22 mouse cellular contexts compared by ENCODE assay signal in genomic region chr4:106498471-106498844, GRCm38 (mm10). TPM values are rescaled to one million over a fixed set of nuclear protein-coding genes. Genes with fewer than 3 reads are reported as not detected.
DNase-seq lines count a peak whose midpoint lies in the region; ATAC-seq and TF ChIP-seq lines count a peak whose summit lies in the region.
"Had no signal": no experiment of that assay in that cellular context is flagged by ENCODE, and none has a peak within 500 bp of the region (broad histone marks: within the 10 kb centered on the region; RNA-seq: fewer than 3 reads in every experiment).

No protein-coding gene starts in this region.

- H3K9me3 ChIP-seq in lung, postnatal 0 days (ENCODE audit: low read length): no peaks in the 10 kb centered on the region
- H3K9me3 ChIP-seq in embryonic facial prominence, embryonic 13.5 days: no peaks in the 10 kb centered on the region
- 0 out of 2 replicates have a peak, but pooled peaks cover 2% of the 10 kb centered on the region for H3K9me3 ChIP-seq in limb, embryonic 14.5 days (ENCODE audit: control insufficient read depth, low read length)
- H3K9me3 ChIP-seq: forebrain, embryonic 12.5 days; heart, embryonic 15.5 days; limb, embryonic 13.5 days had no signal

- H3K36me3 ChIP-seq in kidney, adult 2 months (ENCODE audit: control insufficient read depth, insufficient read depth, low read length): no peaks in the 10 kb centered on the region
- H3K36me3 ChIP-seq in lung, postnatal 0 days (ENCODE audit: insufficient read depth, low read length): no peaks in the 10 kb centered on the region
- no peaks in the 10 kb centered on the region for H3K36me3 ChIP-seq in embryonic facial prominence, embryonic 13.5 days
- no peaks in the 10 kb centered on the region for H3K36me3 ChIP-seq in limb, embryonic 14.5 days (ENCODE audit: control insufficient read depth, insufficient read depth, low read length)
- H3K36me3 ChIP-seq: forebrain, embryonic 12.5 days; heart, embryonic 15.5 days; limb, embryonic 13.5 days had no signal

- no peaks in the 10 kb centered on the region for H3K4me1 ChIP-seq in kidney, adult 2 months (ENCODE audit: control insufficient read depth, insufficient read depth, low read length)
- H3K4me1 ChIP-seq in lung, postnatal 0 days (ENCODE audit: insufficient read depth, low read depth, low read length): no peaks in the 10 kb centered on the region
- H3K4me1 ChIP-seq in lung, adult 2 months (ENCODE audit: control insufficient read depth, insufficient read depth, low read length): no peaks in the 10 kb centered on the region
- H3K4me1 ChIP-seq in embryonic facial prominence, embryonic 13.5 days: peaks cover 26% of the 10 kb centered on the region
- peaks cover 7% of the 10 kb centered on the region; the same call in 1 of the 2 replicates for H3K4me1 ChIP-seq in limb, embryonic 14.5 days (ENCODE audit: control insufficient read depth, insufficient read depth, low read length)
- H3K4me1 ChIP-seq: heart, embryonic 15.5 days had no signal

- no peak overlapping the region for H3K4me2 ChIP-seq in lung, postnatal 0 days (replicated peaks; ENCODE audit: low read depth, low read length)
- no peak overlapping the region for H3K4me2 ChIP-seq in embryonic facial prominence, embryonic 13.5 days
- no peak overlapping the region for H3K4me2 ChIP-seq in limb, embryonic 14.5 days (replicated peaks; ENCODE audit: low read depth, low read length, severe bottlenecking)
- H3K4me2 ChIP-seq: forebrain, embryonic 12.5 days; heart, embryonic 15.5 days; limb, embryonic 13.5 days had no signal

- no peak overlapping the region for H3K9ac ChIP-seq in lung, postnatal 0 days (replicated peaks; ENCODE audit: low read depth)
- no peak overlapping the region for H3K9ac ChIP-seq in embryonic facial prominence, embryonic 13.5 days
- 0 out of 2 replicates have a peak overlapping the region, but pooled peaks have one; percentile 7 for H3K9ac ChIP-seq in limb, embryonic 14.5 days (ENCODE audit: low read depth, low read length, severe bottlenecking)
- H3K9ac ChIP-seq: forebrain, embryonic 12.5 days; heart, embryonic 15.5 days; limb, embryonic 13.5 days; liver, embryonic 14.5 days had no signal

- TF ChIP-seq CTCF in kidney, adult 2 months (conservative IDR thresholded peaks at IDR 0.05; ENCODE audit: insufficient read depth, insufficient read length, low read depth, low read length): no peak
- no peak for TF ChIP-seq CTCF in lung, postnatal 0 days (IDR thresholded peaks at IDR 0.05)
- no peak for TF ChIP-seq CTCF in lung, adult 2 months (IDR thresholded peaks at IDR 0.05; ENCODE audit: insufficient read depth, low read length)

- no peak overlapping the region for H3K4me3 ChIP-seq in kidney, adult 2 months (ENCODE audit: insufficient read depth, low read depth, low read length)
- H3K4me3 ChIP-seq in lung, postnatal 0 days (ENCODE audit: low read depth, low read length): no peak overlapping the region
- H3K4me3 ChIP-seq in lung, adult 2 months (replicated peaks; ENCODE audit: extremely low read depth, low read depth, low read length): no peak overlapping the region
- no peak overlapping the region for H3K4me3 ChIP-seq in embryonic facial prominence, embryonic 13.5 days
- H3K4me3 ChIP-seq in limb, embryonic 14.5 days (replicated peaks; ENCODE audit: low read length): no peak overlapping the region
- H3K4me3 ChIP-seq: forebrain, embryonic 12.5 days; gastrocnemius, adult 2 months; heart, embryonic 15.5 days; limb, embryonic 13.5 days had no signal

- DNase-seq in kidney, adult 2 months: peak; percentile 27
- no peak for DNase-seq in kidney, postnatal 4 days
- DNase-seq in lung, postnatal 0 days (ENCODE audit: low spot score): no peak
- no peak for DNase-seq in lung, adult 2 months
- DNase-seq in limb, embryonic 14.5 days (ENCODE audit: low spot score): no peak
- DNase-seq in urinary bladder, postnatal 36 days (ENCODE audit: low spot score in 2 of 2): no peak
- DNase-seq: adrenal gland, postnatal 25 days; cerebellum, adult 11 months; gastrocnemius, adult 2 months; heart, postnatal 4 days; kidney, postnatal 10 days; layer of hippocampus, adult 9-11 months; right cerebral cortex, adult 18-20 months; thymus, postnatal 14 days had no signal

- TF ChIP-seq POLR2A in kidney, adult 2 months (IDR thresholded peaks at IDR 0.05; ENCODE audit: low read depth, low read length): no peak
- TF ChIP-seq POLR2A in lung, adult 2 months (IDR thresholded peaks at IDR 0.05; ENCODE audit: borderline replicate concordance, extremely low read depth, low read depth, low read length): no peak
- no peak for TF ChIP-seq POLR2A in limb, embryonic 14.5 days (IDR thresholded peaks at IDR 0.05; ENCODE audit: borderline replicate concordance, extremely low read depth, insufficient read depth, insufficient read length)

- H3K27ac ChIP-seq in kidney, adult 2 months (ENCODE audit: insufficient read depth, low read depth, low read length): no peak overlapping the region
- H3K27ac ChIP-seq in lung, postnatal 0 days (ENCODE audit: low read length): no peak overlapping the region
- H3K27ac ChIP-seq in embryonic facial prominence, embryonic 13.5 days: peak overlapping the region; percentile 33; the same call in 1 of the 2 replicates
- H3K27ac ChIP-seq in limb, embryonic 14.5 days (replicated peaks; ENCODE audit: low read depth, low read length): no peak overlapping the region
- H3K27ac ChIP-seq: forebrain, embryonic 12.5 days; gastrocnemius, adult 2 months; heart, embryonic 15.5 days; limb, embryonic 13.5 days; liver, embryonic 14.5 days had no signal

- no peak for TF ChIP-seq EP300 in lung, postnatal 0 days (IDR thresholded peaks at IDR 0.05)

- 0 out of 2 replicates have a peak, but pooled peaks have one; percentile 18 for ATAC-seq in lung, postnatal 0 days
- ATAC-seq in embryonic facial prominence, embryonic 13.5 days (ENCODE audit: insufficient number of reproducible peaks, insufficient read depth, low FRiP score, low TSS enrichment, low read depth): no peak
- 0 out of 2 replicates have a peak, but pooled peaks have one; percentile 34 for ATAC-seq in limb, embryonic 14.5 days (ENCODE audit: low FRiP score, low read depth)
- ATAC-seq: intestine, embryonic 16.5 days had no signal

- no peaks in the 10 kb centered on the region for H3K27me3 ChIP-seq in kidney, adult 2 months (replicated peaks; ENCODE audit: control insufficient read depth, insufficient read depth, low read length)
- H3K27me3 ChIP-seq in lung, postnatal 0 days (replicated peaks; ENCODE audit: insufficient read depth, low read length): no peaks in the 10 kb centered on the region
- H3K27me3 ChIP-seq in embryonic facial prominence, embryonic 13.5 days: peaks cover 6% of the 10 kb centered on the region
- no peaks in the 10 kb centered on the region for H3K27me3 ChIP-seq in limb, embryonic 14.5 days (ENCODE audit: control insufficient read depth, insufficient read depth, low read length)
- H3K27me3 ChIP-seq: forebrain, embryonic 12.5 days; limb, embryonic 13.5 days had no signal

- 44% methylated on average over 3 of the region's 3 CpGs for WGBS in kidney, adult 2 months
- WGBS in lung, postnatal 0 days: 30% methylated on average over 3 of the region's 3 CpGs
- WGBS in lung, adult 2 months: 27% methylated on average over 3 of the region's 3 CpGs
- WGBS in embryonic facial prominence, embryonic 13.5 days: 15% methylated on average over 3 of the region's 3 CpGs
- 30% methylated on average over 3 of the region's 3 CpGs for whole genome bisulfite sequencing in limb, embryonic 14.5 days

RNA-seq across cellular contexts. Expression of gene Bsnd, which starts 6.4 kb away (rescaled TPM):
- 73.6 and 78.1 TPM in 2 replicates for polyA plus RNA-seq in kidney, adult 2 months (2012; rRNA removed)
- polyA plus RNA-seq in lung, postnatal 0 days (2015; fragmentation: Nextera tagmentation; extraction: Ambion mirVana): not detected in 2 replicates
- not detected in 2 replicates for polyA plus RNA-seq in lung, adult 2 months (2012; rRNA removed)
- not detected in 2 replicates for polyA plus RNA-seq in embryonic facial prominence, embryonic 13.5 days (2015; fragmentation: Nextera tagmentation; extraction: Ambion mirVana)
- not detected in 2 replicates for polyA plus RNA-seq in limb, embryonic 14.5 days (2012; rRNA removed)
- not detected in 2 replicates for polyA plus RNA-seq in limb, embryonic 14.5 days (2014; fragmentation: Nextera tagmentation; extraction: Ambion mirVana)
- polyA plus RNA-seq: forebrain, embryonic 12.5 days; heart, embryonic 15.5 days; intestine, embryonic 16.5 days; limb, embryonic 13.5 days; liver, embryonic 14.5 days; midbrain, postnatal 0 days; small intestine, adult 2 months had no signal

RNA-seq across cellular contexts. Expression of gene Pcsk9, which starts 34.3 kb away (rescaled TPM):
- 5.8 and 6.0 TPM in 2 replicates for polyA plus RNA-seq in kidney, adult 2 months (2012; rRNA removed)
- polyA plus RNA-seq in lung, postnatal 0 days (2015; fragmentation: Nextera tagmentation; extraction: Ambion mirVana): 0.38 and 0.51 TPM in 2 replicates
- 0.10 and 0.39 TPM in 2 replicates for polyA plus RNA-seq in lung, adult 2 months (2012; rRNA removed)
- 2.9 and 3.4 TPM in 2 replicates for polyA plus RNA-seq in embryonic facial prominence, embryonic 13.5 days (2015; fragmentation: Nextera tagmentation; extraction: Ambion mirVana)
- polyA plus RNA-seq in limb, embryonic 14.5 days (2012; rRNA removed): 5.2 and 6.2 TPM in 2 replicates
- polyA plus RNA-seq in limb, embryonic 14.5 days (2014; fragmentation: Nextera tagmentation; extraction: Ambion mirVana): 2.8 and 3.4 TPM in 2 replicates

Comparison
In these comparisons a context has a peak if more than half of its experiments do, and no peak if none do; other contexts are left out.
1. RNA of gene Bsnd, which starts 6.4 kb away (polyA plus RNA-seq): 73.6 to 78.1 TPM in kidney, adult 2 months; not detected in lung, adult 2 months, not detected in lung, postnatal 0 days, not detected in embryonic facial prominence, embryonic 13.5 days and not detected in limb, embryonic 14.5 days; every median in the first group is over 10 times any median in the second.